Mouse (Mus musculus): ENCODE results near the gene Snx33.

- TF ChIP-seq POLR2A (IDR thresholded peaks at IDR 0.05; ENCODE audit: control insufficient read depth in 1 of 2, insufficient read depth in 1 of 2, low read depth in 1 of 2, low read length in 2 of 2, poor library complexity in 1 of 2) (no peak), CTCF (IDR thresholded peaks at IDR 0.05 in 2 of 3, conservative IDR thresholded peaks at IDR 0.05 in 1 of 3; ENCODE audit: control insufficient read depth in 1 of 3, insufficient read depth in 1 of 3, low read depth in 2 of 3, low read length in 3 of 3, poor library complexity in 1 of 3, severe bottlenecking in 1 of 3) (peak; percentile 14 to 29 (median 23); a peak in 3 of 6 replicates), ETS1 (IDR thresholded peaks at IDR 0.05; ENCODE audit: low read depth, low read length) (no peak), MAFK (IDR thresholded peaks at IDR 0.05; ENCODE audit: borderline replicate concordance, low read depth, low read length) (no peak)
Measured at GRCm38 (mm10) chr9:56894006-56894405, 34.2 kb downstream of the Snx33 start.
